Mouse (Mus musculus) midbrain, embryonic 11.5 days (tissue): ENCODE measurements around the gene Utp18. TPM values are rescaled to one million over a fixed set of nuclear protein-coding genes. Genes with fewer than 3 reads are reported as not detected.
"Not testable (repeated sequence)": the region's sequence is repeated elsewhere in the genome, so short reads cannot be mapped to it uniquely, and the experiment has no call there.

Experiments
- ATAC-seq: fragments of 200-750 bp; cut with Nextera tagmentation; 2 replicates; pipeline ENCODE4 v1.8.0; 2017; ENCODE audit warnings: moderate TSS enrichment, moderate library complexity; ENCODE audit not compliant: low FRiP score
- DNase-seq: peaks from one replicate; pipeline ENCODE4 v3.0.0; 2015; ENCODE audit warnings: low spot score; ENCODE audit errors: missing footprints
- H3K27ac ChIP-seq: fragments of 300-500 bp; sonication (generic); 2 replicates; pipeline ENCODE4 v1.5.1; 2014; ENCODE audit warnings: low read depth, low read length
- H3K27me3 ChIP-seq: fragments of 300-500 bp; sonication (generic); 2 replicates; pipeline ENCODE4 v1.6.1; 2014; ENCODE audit warnings: mild to moderate bottlenecking, low read length, moderate library complexity, mixed read lengths; ENCODE audit not compliant: control insufficient read depth, insufficient read depth
- H3K36me3 ChIP-seq: fragments of 300-500 bp; sonication (generic); 2 replicates; pipeline ENCODE4 v1.6.1; 2014; ENCODE audit warnings: mild to moderate bottlenecking, low read length, moderate library complexity, mixed read lengths; ENCODE audit not compliant: control insufficient read depth, insufficient read depth
- H3K4me1 ChIP-seq: fragments of 300-500 bp; sonication (generic); 2 replicates; pipeline ENCODE4 v1.6.1; 2014; ENCODE audit warnings: low read length; ENCODE audit not compliant: control insufficient read depth, insufficient read depth
- H3K4me2 ChIP-seq: fragments of 300-500 bp; sonication (generic); 2 replicates; pipeline ENCODE4 v1.6.1; 2014; ENCODE audit warnings: mild to moderate bottlenecking, moderate library complexity
- H3K4me3 ChIP-seq: fragments of 300-500 bp; sonication (generic); 2 replicates; pipeline ENCODE4 v1.5.1; 2014; ENCODE audit warnings: low read depth, low read length
- H3K9ac ChIP-seq: fragments of 300-500 bp; sonication (generic); 2 replicates; pipeline ENCODE4 v1.6.1; 2014; ENCODE audit warnings: low read length
- H3K9me3 ChIP-seq: fragments of 300-500 bp; sonication (generic); 2 replicates; pipeline ENCODE4 v1.6.1; 2016; ENCODE audit warnings: low read length; ENCODE audit not compliant: control insufficient read depth
- WGBS: fragments of 180-500 bp; shearing (Covaris S2); extraction: QIAGEN DNeasy Blood & Tissue Kit; methylation state at CpG from one replicate; pipeline ENCODE4 v1.1.7; 2014; 5-methylcytosine and 5-hydroxymethylcytosine counted together
- polyA plus RNA-seq: library from polyadenylated mRNA; unstranded; fragments of >200 nt; fragmentation: Nextera tagmentation; extraction: Ambion mirVana; gene quantifications from 2 replicates; pipeline ENCODE4 v1.2.1, GENCODE M21; 2014

Gene Utp18
- 45.1 and 52.0 TPM in 2 replicates for polyA plus RNA-seq

DNA sequence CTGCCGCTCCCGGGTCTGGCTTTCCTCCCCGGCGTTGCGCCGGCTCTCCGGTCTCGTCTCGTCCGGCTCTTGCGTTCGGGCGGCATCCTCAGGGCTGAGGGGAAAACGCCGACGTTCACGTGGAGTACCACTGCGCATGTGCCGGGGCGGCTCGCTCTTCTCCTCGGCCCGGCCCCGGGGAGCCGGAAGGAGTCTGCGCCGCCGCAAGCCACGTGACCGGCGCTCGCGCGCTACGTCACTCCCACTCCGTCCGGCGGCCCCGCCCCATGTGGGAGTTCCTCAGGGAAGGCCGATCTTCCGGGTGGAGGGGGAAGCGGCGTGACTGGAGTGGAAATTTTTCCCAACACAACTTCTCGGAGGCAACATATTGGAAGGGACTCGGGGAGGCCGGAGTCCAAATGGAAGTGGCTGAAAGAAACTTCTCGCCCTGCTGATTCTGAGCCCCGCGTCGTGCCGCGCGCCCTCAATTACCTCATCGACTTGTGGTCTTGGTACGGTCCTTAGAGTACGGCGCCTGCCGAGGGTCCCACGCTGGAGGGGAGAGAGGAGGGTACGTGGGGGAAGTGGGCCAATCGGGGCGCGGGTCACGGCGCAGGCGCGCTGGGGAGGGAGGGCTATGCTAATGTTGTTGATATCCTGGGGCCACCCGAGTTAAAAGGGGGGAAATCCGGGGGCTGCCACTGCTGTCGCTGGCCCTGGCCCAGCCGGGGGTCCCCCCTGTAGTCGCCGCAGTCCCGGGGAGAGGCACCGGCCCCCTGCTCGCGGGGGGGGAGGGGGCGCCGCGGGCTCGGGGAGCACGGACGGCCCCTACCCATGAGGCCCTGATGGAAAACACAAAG is at the start of gene Utp18, which contains the start of gene Mbtd1:
TSS of gene Utp18 (minus strand) at position 195 of the 839 bp plus-strand sequence.
TSS of gene Mbtd1 (plus strand) at position 281 of the 839 bp plus-strand sequence.
- Histone ChIP-seq H3K9ac (peak within 1 kb of the TSS; percentile 95), H3K4me1 (peaks cover 16% of the 10 kb centered on the region), H3K4me3 (peak within 1 kb of the TSS; percentile 94), H3K27ac (peak within 1 kb of the TSS; percentile 86), H3K9me3 (no peaks in the 10 kb centered on the region), H3K4me2 (peak within 1 kb of the TSS; percentile 81), H3K36me3 (no peaks in the 10 kb centered on the region; the same call in 1 of the 2 replicates), H3K27me3 (no peaks in the 10 kb centered on the region)
- WGBS, result under 1% methylated on average over 77 of the region's 83 CpGs
- DNase-seq (peak; percentile 100), ATAC-seq (peak; percentile 97)

DNA sequence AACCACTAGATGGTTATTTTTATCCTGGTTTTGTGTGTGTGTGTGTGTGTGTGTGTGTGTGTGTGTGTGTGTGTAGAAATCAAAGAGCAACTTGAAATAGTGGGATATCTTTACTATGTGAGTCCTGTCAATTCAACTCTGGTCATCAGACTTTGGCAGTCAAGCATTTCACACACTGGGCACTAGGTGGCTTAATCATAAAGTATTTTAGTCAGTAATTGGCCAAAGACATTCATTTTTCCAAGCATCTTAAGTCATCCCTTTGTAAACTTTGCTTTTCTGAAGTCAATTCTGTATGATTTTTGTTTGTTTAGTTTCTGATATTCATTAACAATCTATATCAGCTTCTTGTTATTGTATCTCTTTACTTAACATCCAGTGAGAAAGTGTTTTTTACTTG is 43.5 kb upstream of the Utp18 start:
- Histone ChIP-seq H3K4me1 (no peaks in the 10 kb centered on the region), H3K27me3 (no peaks in the 10 kb centered on the region), H3K36me3 (peaks cover 16% of the 10 kb centered on the region; the same call in 1 of the 2 replicates), H3K27ac (no peak overlapping the region), H3K9ac (no peak overlapping the region), H3K4me2 (no peak overlapping the region), H3K4me3 (no peak overlapping the region), H3K9me3 (no peaks in the 10 kb centered on the region)
- DNase-seq (no peak), ATAC-seq (no peak)

- H3K9me3 ChIP-seq, H3K4me1 ChIP-seq, H3K27me3 ChIP-seq, ATAC-seq, H3K4me3 ChIP-seq, H3K9ac ChIP-seq, H3K27ac ChIP-seq, H3K4me2 ChIP-seq: not testable (repeated sequence)
- DNase-seq, result peak; percentile 75
- H3K36me3 ChIP-seq, result peaks cover 16% of the 10 kb centered on the region
- WGBS, result 96% methylated on average over 2 of the region's 2 CpGs
These were observed 29.5 kb upstream of the Utp18 start for GRCm38 (mm10) chr11:93915019-93915418.

DNA sequence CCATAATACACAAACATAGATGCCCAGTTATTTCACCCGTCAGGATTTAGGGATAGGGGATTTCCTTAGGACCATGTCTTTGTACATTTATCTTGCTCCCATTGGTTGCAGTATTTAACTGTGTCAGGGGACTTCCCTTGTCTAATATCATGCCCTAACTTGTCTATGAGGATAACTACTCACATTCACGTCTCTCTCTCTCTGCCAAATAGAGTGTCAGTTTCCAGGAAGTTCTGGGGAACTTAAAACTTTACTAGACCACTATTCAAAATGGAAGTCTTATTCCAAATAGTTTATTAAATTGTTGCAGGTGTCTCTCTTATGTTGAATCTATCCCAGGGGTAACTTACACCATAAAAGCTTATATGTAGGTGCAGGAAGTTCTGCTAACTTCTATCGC is 26.0 kb upstream of the Utp18 start:
- no peak overlapping the region for H3K4me2 ChIP-seq
- peak; percentile 44 for DNase-seq
- 92% methylated on average over 3 of the region's 3 CpGs for WGBS
- H3K27ac ChIP-seq, result no peak overlapping the region
- H3K4me1 ChIP-seq, result no peaks in the 10 kb centered on the region
- H3K4me3 ChIP-seq, result no peak overlapping the region
- peaks cover 14% of the 10 kb centered on the region for H3K36me3 ChIP-seq
- ATAC-seq, result no peak
- no peak overlapping the region for H3K9ac ChIP-seq
- no peaks in the 10 kb centered on the region for H3K27me3 ChIP-seq
- H3K9me3 ChIP-seq, result no peaks in the 10 kb centered on the region

DNA sequence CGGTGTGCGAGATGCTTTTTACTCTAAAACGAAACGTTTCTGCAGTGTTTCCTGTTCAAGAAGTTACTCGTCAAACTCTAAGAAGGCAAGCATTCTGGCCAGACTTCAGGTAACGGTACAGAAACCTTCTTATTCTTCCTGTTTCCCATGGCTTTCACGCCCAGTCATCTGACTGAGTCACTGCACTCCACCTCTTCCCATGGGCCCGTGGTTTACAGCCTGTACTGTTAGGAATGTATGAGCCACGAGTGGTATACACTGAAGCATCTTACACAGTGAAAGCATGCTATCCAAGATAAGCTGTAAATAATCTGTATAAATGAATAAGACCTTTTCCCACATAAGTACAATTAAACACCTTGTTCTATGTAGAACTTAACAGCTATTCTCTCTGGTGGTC is 23.3 kb upstream of the Utp18 start:
- ATAC-seq, result no peak
- DNase-seq, result no peak

GRCm38 (mm10) chr11:93907839-93908238 is 22.3 kb upstream of the Utp18 start:
- Histone ChIP-seq H3K27me3 (no peaks in the 10 kb centered on the region), H3K36me3 (peaks cover 12% of the 10 kb centered on the region), H3K4me3 (no peak overlapping the region), H3K9me3 (no peaks in the 10 kb centered on the region), H3K4me2 (no peak overlapping the region), H3K4me1 (no peaks in the 10 kb centered on the region), H3K9ac (no peak overlapping the region), H3K27ac (no peak overlapping the region)
- DNase-seq (no peak), ATAC-seq (no peak)
- whole genome bisulfite sequencing, result 93% methylated on average over 3 of the region's 3 CpGs

More for the DNA sequence above, 23.3 kb upstream of the Utp18 start:
- WGBS, result 92% methylated on average over 9 of the region's 9 CpGs
- H3K27me3 ChIP-seq, result no peaks in the 10 kb centered on the region
- no peaks in the 10 kb centered on the region for H3K9me3 ChIP-seq
- no peak overlapping the region for H3K4me2 ChIP-seq
- no peak overlapping the region for H3K9ac ChIP-seq
- H3K27ac ChIP-seq, result no peak overlapping the region
- H3K36me3 ChIP-seq, result peaks cover 12% of the 10 kb centered on the region
- H3K4me1 ChIP-seq, result no peaks in the 10 kb centered on the region
- no peak overlapping the region for H3K4me3 ChIP-seq

- Histone ChIP-seq H3K27me3 (no peaks in the 10 kb centered on the region), H3K36me3 (peaks cover 12% of the 10 kb centered on the region), H3K9ac (no peak overlapping the region), H3K4me1 (no peaks in the 10 kb centered on the region), H3K9me3 (no peaks in the 10 kb centered on the region), H3K4me2 (no peak overlapping the region), H3K4me3 (no peak overlapping the region), H3K27ac (no peak overlapping the region)
- 84% methylated on average over 4 of the region's 4 CpGs for WGBS
- ATAC-seq (no peak), DNase-seq (peak; percentile 57)
These were observed 21.3 kb upstream of the Utp18 start for GRCm38 (mm10) chr11:93906834-93907233.

- H3K27ac ChIP-seq, result no peak overlapping the region
- ATAC-seq (no peak), DNase-seq (no peak)
- H3K36me3 ChIP-seq, result no peaks in the 10 kb centered on the region
- no peaks in the 10 kb centered on the region for H3K9me3 ChIP-seq
- no peak overlapping the region for H3K4me3 ChIP-seq
- 89% methylated on average over 3 of the region's 3 CpGs for WGBS
- H3K4me2 ChIP-seq, result no peak overlapping the region
- H3K4me1 ChIP-seq, result no peaks in the 10 kb centered on the region
- no peak overlapping the region for H3K9ac ChIP-seq
- H3K27me3 ChIP-seq, result no peaks in the 10 kb centered on the region
These were observed 12.2 kb upstream of the Utp18 start for GRCm38 (mm10) chr11:93897732-93898131.

- Histone ChIP-seq H3K4me1 (peaks cover 16% of the 10 kb centered on the region), H3K9me3 (no peaks in the 10 kb centered on the region), H3K27me3 (no peaks in the 10 kb centered on the region), H3K36me3 (no peaks in the 10 kb centered on the region), H3K27ac (no peak overlapping the region), H3K4me3 (peak overlapping the region; percentile 94), H3K4me2 (peak overlapping the region; percentile 72), H3K9ac (peak overlapping the region; percentile 95)
- ATAC-seq (no peak), DNase-seq (peak; percentile 86)
- 8% methylated on average over 4 of the region's 4 CpGs for WGBS
These were observed 1.5 kb upstream of the Utp18 start for GRCm38 (mm10) chr11:93887080-93887447.
